Mouse (Mus musculus): ENCODE measurements around the gene Tmem132b. TPM values are rescaled to one million over a fixed set of nuclear protein-coding genes. Genes with fewer than 3 reads are reported as not detected.

Gene Tmem132b
- polyA plus RNA-seq, 1 experiment from 2014 or later = 1.4 TPM

DNA sequence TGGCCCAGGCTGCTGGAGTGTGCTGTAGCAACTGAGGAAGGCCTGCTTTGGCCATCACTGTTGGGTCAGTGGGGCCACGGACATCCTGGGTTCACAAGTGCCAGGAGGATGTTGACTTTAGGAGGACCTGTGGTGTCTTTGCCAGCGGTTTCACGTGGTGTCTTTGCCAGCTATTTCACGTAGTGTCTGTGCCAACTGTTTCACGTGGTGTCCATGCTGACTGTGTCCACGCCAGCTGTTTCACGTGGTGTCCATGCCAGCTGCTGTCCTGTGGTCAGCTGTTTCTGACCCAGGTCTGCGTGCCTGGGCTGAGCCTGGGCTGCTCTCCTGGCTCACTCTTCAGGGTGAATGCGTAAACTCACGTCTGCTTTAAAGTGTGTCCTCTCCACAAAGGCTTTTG lies 35.9 kb upstream of the Tmem132b start:
- ATAC-seq (ENCODE audit: low FRiP score, low read depth) = no peak
- Histone ChIP-seq H3K36me3 (peaks cover 47% of the 10 kb centered on the region), H3K27ac (replicated peaks) (no peak overlapping the region), H3K4me3 (no peak overlapping the region), H3K9ac (replicated peaks) (no peak overlapping the region), H3K9me3 (no peaks in the 10 kb centered on the region), H3K4me2 (replicated peaks) (no peak overlapping the region), H3K4me1 (0 out of 2 replicates have a peak, but pooled peaks cover 4% of the 10 kb centered on the region), H3K27me3 (no peaks in the 10 kb centered on the region)
- 94% methylated on average over 10 of the region's 10 CpGs for WGBS

DNA sequence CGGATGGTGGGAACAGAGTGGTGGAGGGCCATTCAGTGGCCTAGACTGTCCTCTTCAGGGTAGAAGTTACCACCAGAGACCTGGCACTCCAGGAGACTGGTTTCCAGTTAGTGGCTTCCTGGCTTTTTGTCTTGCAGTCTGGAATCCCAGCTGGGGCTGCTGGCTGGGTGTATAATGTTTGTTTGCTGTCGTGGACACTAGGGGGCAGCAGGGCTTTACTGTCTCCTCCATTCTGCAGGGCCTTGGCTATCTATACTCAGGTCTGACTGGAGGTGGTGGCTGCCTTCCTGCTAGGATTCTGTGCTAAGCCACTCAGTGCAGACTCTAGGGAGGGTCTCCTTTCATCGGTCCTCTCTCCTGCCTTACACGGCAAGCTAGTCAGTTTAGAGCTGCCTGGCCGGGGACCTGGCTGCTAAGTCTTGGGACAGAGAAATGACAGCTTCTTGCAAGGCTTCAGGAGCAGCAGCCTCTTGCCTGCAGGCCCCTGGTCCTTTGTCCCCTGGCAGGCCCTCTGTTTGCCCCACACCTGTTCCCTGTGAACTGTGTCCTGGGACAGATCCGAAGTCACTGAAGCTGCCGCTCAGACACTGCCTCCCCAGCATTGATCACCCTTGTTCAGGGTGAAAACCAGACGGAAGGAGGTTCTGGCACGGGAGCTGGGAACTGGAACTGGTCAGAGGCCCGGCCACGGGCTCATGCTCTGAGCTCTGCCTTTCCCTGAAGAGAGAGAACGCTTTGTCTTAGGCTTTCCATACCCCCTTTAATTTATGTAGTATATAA lies 33.6 kb upstream of the Tmem132b start:
- H3K9me3 ChIP-seq = no peaks in the 10 kb centered on the region
- no peak overlapping the region for H3K4me2 ChIP-seq (replicated peaks)
- no peak overlapping the region for H3K4me3 ChIP-seq
- 0 out of 2 replicates have a peak overlapping the region, but pooled peaks have one; percentile 10 for H3K27ac ChIP-seq (replicated peaks)
- no peak overlapping the region for H3K9ac ChIP-seq (replicated peaks)
- 69% methylated on average over 12 of the region's 12 CpGs for WGBS
- ATAC-seq (ENCODE audit: low FRiP score, low read depth) = no peak
- H3K27me3 ChIP-seq = no peaks in the 10 kb centered on the region
- no peaks in the 10 kb centered on the region for H3K4me1 ChIP-seq
- H3K36me3 ChIP-seq = peaks cover 34% of the 10 kb centered on the region

DNA sequence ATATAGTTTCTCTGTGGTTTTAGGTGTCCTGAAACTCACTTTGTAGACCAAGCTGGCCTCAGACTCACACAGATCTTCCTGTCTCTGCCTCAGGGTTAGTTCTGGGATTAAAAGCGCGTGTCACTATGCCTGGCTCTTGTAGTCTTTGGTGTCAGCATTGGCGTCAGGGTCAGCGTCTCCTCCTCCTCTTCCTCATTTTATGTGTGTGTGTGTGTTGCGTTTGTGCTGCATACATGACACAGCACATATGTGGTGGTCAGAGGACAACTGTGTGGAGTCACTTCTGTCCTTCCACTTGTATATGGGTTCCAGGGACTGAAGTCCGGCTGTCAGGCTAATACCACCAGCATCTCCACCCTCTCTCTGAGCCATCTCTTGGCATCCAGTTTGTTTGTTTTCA lies 30.1 kb upstream of the Tmem132b start:
- no peak for ATAC-seq (ENCODE audit: low FRiP score, low read depth)
- 91% methylated on average over 6 of the region's 6 CpGs for WGBS

DNA sequence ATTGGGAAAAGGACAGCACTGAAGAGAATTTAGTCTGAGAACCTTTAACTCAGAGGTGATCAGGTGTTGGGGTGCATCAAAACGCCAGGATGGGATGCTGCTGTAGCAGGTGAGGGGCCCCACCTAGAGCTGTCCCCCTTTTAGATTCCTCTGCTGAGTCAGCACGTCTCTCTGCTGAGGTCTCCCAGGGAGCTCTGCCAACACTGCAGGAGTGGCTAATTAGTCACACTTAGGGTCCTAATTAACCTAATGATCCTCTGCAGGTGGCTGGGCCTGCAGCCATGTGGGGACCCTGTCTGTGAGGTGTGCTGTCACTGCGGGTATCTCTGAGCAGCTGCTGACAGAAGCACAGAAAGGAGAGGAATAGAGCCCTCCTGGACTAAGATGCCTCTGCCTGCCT lies 29.4 kb upstream of the Tmem132b start:
- H3K36me3 ChIP-seq = peaks cover 41% of the 10 kb centered on the region

More for the DNA sequence above, 30.1 kb upstream of the Tmem132b start:
- Histone ChIP-seq H3K4me1 (no peaks in the 10 kb centered on the region), H3K4me2 (replicated peaks) (no peak overlapping the region), H3K27me3 (no peaks in the 10 kb centered on the region), H3K9me3 (no peaks in the 10 kb centered on the region), H3K27ac (replicated peaks) (no peak overlapping the region), H3K4me3 (no peak overlapping the region), H3K9ac (replicated peaks) (no peak overlapping the region), H3K36me3 (peaks cover 37% of the 10 kb centered on the region)

GRCm38 (mm10) chr5:125503628-125504027 lies 27.9 kb upstream of the Tmem132b start:
- Histone ChIP-seq H3K27ac (replicated peaks) (no peak overlapping the region), H3K9me3 (no peaks in the 10 kb centered on the region), H3K4me2 (replicated peaks) (no peak overlapping the region), H3K36me3 (peaks cover 49% of the 10 kb centered on the region), H3K4me1 (no peaks in the 10 kb centered on the region), H3K4me3 (no peak overlapping the region), H3K9ac (replicated peaks) (no peak overlapping the region), H3K27me3 (no peaks in the 10 kb centered on the region)
- WGBS = 95% methylated on average over 6 of the region's 6 CpGs
- ATAC-seq (ENCODE audit: low FRiP score, low read depth) = no peak

More for the DNA sequence above, 29.4 kb upstream of the Tmem132b start:
- Histone ChIP-seq H3K9ac (replicated peaks) (no peak overlapping the region), H3K27ac (replicated peaks) (no peak overlapping the region), H3K27me3 (no peaks in the 10 kb centered on the region), H3K9me3 (no peaks in the 10 kb centered on the region), H3K4me1 (no peaks in the 10 kb centered on the region), H3K4me3 (no peak overlapping the region), H3K4me2 (replicated peaks) (no peak overlapping the region)
- no peak for ATAC-seq (ENCODE audit: low FRiP score, low read depth)
- 58% methylated on average over 3 of the region's 3 CpGs for WGBS

- no peaks in the 10 kb centered on the region for H3K9me3 ChIP-seq
- no peak for ATAC-seq (ENCODE audit: low FRiP score, low read depth)
- no peaks in the 10 kb centered on the region for H3K4me1 ChIP-seq
- WGBS = 77% methylated on average over 11 of the region's 11 CpGs
- H3K27ac ChIP-seq (replicated peaks) = no peak overlapping the region
- H3K36me3 ChIP-seq = peaks cover 58% of the 10 kb centered on the region
- H3K9ac ChIP-seq (replicated peaks) = no peak overlapping the region
- H3K4me3 ChIP-seq = no peak overlapping the region
- H3K4me2 ChIP-seq (replicated peaks) = no peak overlapping the region
- H3K27me3 ChIP-seq = no peaks in the 10 kb centered on the region
These were observed 26.9 kb upstream of the Tmem132b start for GRCm38 (mm10) chr5:125504692-125505091.

DNA sequence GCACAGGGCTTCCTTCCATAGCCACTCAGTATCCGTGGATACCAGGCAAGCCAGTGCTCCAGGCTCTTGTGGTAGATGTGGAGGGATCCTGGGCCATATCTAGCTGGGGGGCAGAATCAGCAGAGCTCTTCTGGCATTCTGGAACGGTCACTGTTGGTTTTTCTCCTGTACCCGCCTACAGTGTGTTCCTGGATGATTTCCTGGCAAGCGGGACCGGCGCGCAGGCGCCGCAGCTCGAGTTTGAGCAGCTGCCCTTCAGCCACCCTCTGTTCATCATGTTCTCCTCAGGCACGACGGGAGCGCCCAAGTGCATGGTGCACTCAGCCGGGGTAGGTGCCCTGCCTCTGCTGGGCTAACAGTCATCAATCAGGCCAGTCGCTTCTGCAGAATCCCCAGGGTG lies 25.6 kb upstream of the Tmem132b start:
- no peak overlapping the region for H3K4me2 ChIP-seq (replicated peaks)
- no peak for ATAC-seq (ENCODE audit: low FRiP score, low read depth)
- peaks cover 71% of the 10 kb centered on the region for H3K36me3 ChIP-seq

DNA sequence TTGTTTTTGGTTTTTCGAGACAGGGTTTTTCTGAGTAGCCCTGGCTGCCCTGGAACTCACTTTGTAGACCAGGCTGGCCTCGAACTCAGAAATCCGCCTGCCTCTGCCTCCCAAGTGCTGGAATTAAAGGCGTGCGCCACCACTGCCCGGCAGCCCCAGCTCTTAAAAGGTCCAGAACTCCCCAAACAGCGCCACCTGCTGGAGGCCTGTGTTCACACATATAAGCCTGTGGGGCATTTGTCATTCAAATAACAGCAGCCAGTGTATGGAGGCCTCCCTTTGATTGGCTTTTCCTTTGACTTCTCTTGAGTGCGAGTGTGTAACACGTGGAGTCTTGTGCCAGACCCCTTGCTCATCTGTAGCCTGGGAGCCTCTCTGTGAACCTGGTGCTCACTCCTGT lies 24.0 kb upstream of the Tmem132b start:
- Histone ChIP-seq H3K4me1 (no peaks in the 10 kb centered on the region), H3K4me3 (no peak overlapping the region), H3K4me2 (replicated peaks) (no peak overlapping the region), H3K9ac (replicated peaks) (no peak overlapping the region), H3K9me3 (no peaks in the 10 kb centered on the region), H3K36me3 (peaks cover 84% of the 10 kb centered on the region), H3K27ac (replicated peaks) (no peak overlapping the region), H3K27me3 (no peaks in the 10 kb centered on the region)
- ATAC-seq (ENCODE audit: low FRiP score, low read depth) = no peak
- WGBS = 91% methylated on average over 9 of the region's 9 CpGs

More for the DNA sequence above, 25.6 kb upstream of the Tmem132b start:
- Histone ChIP-seq H3K4me1 (no peaks in the 10 kb centered on the region), H3K9ac (replicated peaks) (no peak overlapping the region), H3K27me3 (no peaks in the 10 kb centered on the region), H3K4me3 (no peak overlapping the region), H3K27ac (replicated peaks) (no peak overlapping the region), H3K9me3 (no peaks in the 10 kb centered on the region)
- WGBS = 88% methylated on average over 15 of the region's 15 CpGs

GRCm38 (mm10) chr5:125508006-125508405 lies 23.6 kb upstream of the Tmem132b start:
- Histone ChIP-seq H3K27me3 (no peaks in the 10 kb centered on the region), H3K9me3 (no peaks in the 10 kb centered on the region), H3K4me2 (replicated peaks) (no peak overlapping the region), H3K27ac (replicated peaks) (no peak overlapping the region), H3K4me3 (no peak overlapping the region), H3K9ac (replicated peaks) (no peak overlapping the region), H3K36me3 (peaks cover 84% of the 10 kb centered on the region), H3K4me1 (no peaks in the 10 kb centered on the region)
- ATAC-seq (ENCODE audit: low FRiP score, low read depth) = no peak
- 91% methylated on average over 10 of the region's 10 CpGs for WGBS

DNA sequence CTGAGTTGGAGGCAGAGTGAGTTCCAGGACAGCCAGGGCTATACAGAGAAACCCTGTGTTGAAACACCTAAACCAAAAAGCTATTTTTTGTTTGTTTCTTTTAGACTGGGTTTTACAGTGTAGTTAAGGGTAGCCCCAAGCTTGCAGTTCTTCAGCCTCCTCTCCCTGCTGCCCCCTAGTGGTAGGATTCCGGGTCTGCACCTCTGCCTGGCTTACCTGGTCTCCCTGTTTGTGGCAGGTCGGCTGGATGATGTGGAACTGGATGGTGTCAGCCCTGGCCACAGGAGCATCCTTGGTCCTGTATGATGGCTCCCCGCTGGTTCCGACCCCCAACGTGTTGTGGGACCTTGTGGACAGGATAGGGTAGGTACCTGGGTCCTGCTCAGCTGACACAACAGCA lies 22.0 kb upstream of the Tmem132b start:
- H3K4me1 ChIP-seq = no peaks in the 10 kb centered on the region
- no peaks in the 10 kb centered on the region for H3K27me3 ChIP-seq
- H3K27ac ChIP-seq (replicated peaks) = no peak overlapping the region
- no peak overlapping the region for H3K4me3 ChIP-seq
- peaks cover 85% of the 10 kb centered on the region for H3K36me3 ChIP-seq
- WGBS = 44% methylated on average over 5 of the region's 5 CpGs
- no peak overlapping the region for H3K4me2 ChIP-seq (replicated peaks)
- no peak overlapping the region for H3K9ac ChIP-seq (replicated peaks)
- no peak for ATAC-seq (ENCODE audit: low FRiP score, low read depth)
- no peaks in the 10 kb centered on the region for H3K9me3 ChIP-seq

- Histone ChIP-seq H3K4me2 (replicated peaks) (no peak overlapping the region), H3K9ac (replicated peaks) (0 out of 2 replicates have a peak overlapping the region, but pooled peaks have one; percentile 20), H3K27ac (replicated peaks) (no peak overlapping the region), H3K27me3 (no peaks in the 10 kb centered on the region), H3K4me3 (no peak overlapping the region), H3K4me1 (peaks cover 3% of the 10 kb centered on the region; the same call in 1 of the 2 replicates), H3K9me3 (no peaks in the 10 kb centered on the region), H3K36me3 (peaks cover 74% of the 10 kb centered on the region)
- 89% methylated on average over 12 of the region's 12 CpGs for WGBS
- no peak for ATAC-seq (ENCODE audit: low FRiP score, low read depth)
These were observed 16.6 kb upstream of the Tmem132b start for GRCm38 (mm10) chr5:125515006-125515405.

- Histone ChIP-seq H3K4me3 (no peak overlapping the region), H3K9me3 (no peaks in the 10 kb centered on the region), H3K27ac (replicated peaks) (no peak overlapping the region), H3K4me1 (peaks cover 3% of the 10 kb centered on the region; the same call in 1 of the 2 replicates), H3K36me3 (peaks cover 41% of the 10 kb centered on the region), H3K9ac (replicated peaks) (no peak overlapping the region), H3K4me2 (replicated peaks) (no peak overlapping the region), H3K27me3 (no peaks in the 10 kb centered on the region)
- 63% methylated on average over 5 of the region's 5 CpGs for WGBS
- ATAC-seq (ENCODE audit: low FRiP score, low read depth) = no peak
These were observed 12.9 kb upstream of the Tmem132b start for GRCm38 (mm10) chr5:125518640-125519039.
